Mouse (Mus musculus) forebrain, embryonic 10.5 days (tissue): ENCODE measurements around the gene Mroh2a. TPM values are rescaled to one million over a fixed set of nuclear protein-coding genes. Genes with fewer than 3 reads are reported as not detected.

ENCODE experiments used
- DNase-seq: peaks from one replicate; pipeline ENCODE4 v3.0.0-alpha.2; 2017; ENCODE audit warnings: low spot score; ENCODE audit errors: extremely low spot score
- H3K27ac ChIP-seq: fragments of 300-500 bp; sonication (generic); 2 replicates; pipeline ENCODE4 v1.5.1; 2016; ENCODE audit warnings: mild to moderate bottlenecking
- H3K27me3 ChIP-seq: fragments of 300-500 bp; sonication (generic); 2 replicates; pipeline ENCODE4 v1.6.1; 2016; ENCODE audit warnings: mild to moderate bottlenecking; ENCODE audit not compliant: poor library complexity, severe bottlenecking
- H3K36me3 ChIP-seq: fragments of 300-500 bp; sonication (generic); replicated peaks from 2 replicates; pipeline ENCODE4 v1.6.1; 2016; ENCODE audit warnings: mild to moderate bottlenecking, moderate library complexity
- H3K4me1 ChIP-seq: fragments of 300-500 bp; sonication (generic); 2 replicates; pipeline ENCODE4 v1.6.1; 2016
- H3K4me3 ChIP-seq: fragments of 300-500 bp; sonication (generic); 2 replicates; pipeline ENCODE4 v1.5.1; 2016; ENCODE audit warnings: mild to moderate bottlenecking, moderate library complexity
- H3K9me3 ChIP-seq: fragments of 300-500 bp; sonication (generic); 2 replicates; pipeline ENCODE4 v1.6.1; 2016; ENCODE audit warnings: mild to moderate bottlenecking, moderate library complexity
- WGBS: fragments of 180-500 bp; shearing (Covaris S2); methylation state at CpG from one replicate; pipeline ENCODE4 v1.1.7; 2016; 5-methylcytosine and 5-hydroxymethylcytosine counted together
- polyA plus RNA-seq: library from polyadenylated mRNA; unstranded; fragments of >200 nt; fragmentation: Nextera tagmentation; extraction: Ambion mirVana; gene quantifications from 2 replicates; pipeline ENCODE4 v1.2.1, GENCODE M21; 2016

Gene Mroh2a
- polyA plus RNA-seq, 1 experiment from 2014 or later, result 1.4 TPM

DNA sequence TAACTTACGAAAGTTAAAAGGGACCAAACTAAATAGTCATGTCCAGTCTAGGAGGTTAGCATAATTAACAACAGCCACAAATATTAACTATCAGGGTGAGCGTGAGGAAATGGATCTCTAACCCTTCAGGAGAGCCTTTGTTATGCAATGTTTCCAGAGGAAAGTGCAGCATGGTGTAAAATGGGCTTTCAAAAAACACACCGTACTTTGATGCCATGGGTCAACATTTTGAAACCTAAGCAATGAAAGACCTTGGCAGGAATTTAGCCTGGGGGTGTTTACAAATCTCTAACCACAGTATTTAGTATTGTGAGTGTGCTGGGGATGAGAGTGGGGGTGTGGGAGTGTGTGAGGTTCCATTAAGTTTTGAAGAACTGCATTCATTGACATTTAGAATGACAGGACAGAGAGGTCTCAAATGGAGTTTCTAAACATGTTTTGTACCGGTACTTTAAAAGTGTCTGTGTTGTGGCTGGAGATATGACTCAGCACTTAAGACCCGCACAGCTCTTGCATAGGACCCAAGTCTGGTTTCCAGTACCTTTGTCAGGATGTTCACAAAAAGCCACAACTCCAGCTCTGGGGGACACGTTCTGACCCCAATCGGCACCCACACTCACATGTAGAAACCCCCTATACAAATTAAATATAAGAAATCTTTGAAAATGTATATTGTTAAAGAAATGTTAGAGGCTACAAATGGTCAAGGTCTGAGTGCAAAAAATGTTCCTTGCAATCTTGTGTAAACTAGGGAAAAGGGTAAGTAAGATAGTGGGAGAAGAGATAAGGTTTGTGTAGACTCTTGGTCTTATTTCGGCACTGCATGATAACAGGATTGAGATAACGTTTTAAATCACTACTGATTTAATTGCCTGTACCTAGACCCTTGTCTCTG lies 52.6 kb downstream of the Mroh2a start:
- Histone ChIP-seq H3K4me3 (no peak overlapping the region), H3K9me3 (peaks cover 69% of the 10 kb centered on the region), H3K27me3 (no peaks in the 10 kb centered on the region), H3K4me1 (peaks cover 19% of the 10 kb centered on the region), H3K27ac (no peak overlapping the region), H3K36me3 (peaks cover 19% of the 10 kb centered on the region)
- WGBS, result 71% methylated on average over 9 of the region's 9 CpGs
- DNase-seq, result no peak

DNA sequence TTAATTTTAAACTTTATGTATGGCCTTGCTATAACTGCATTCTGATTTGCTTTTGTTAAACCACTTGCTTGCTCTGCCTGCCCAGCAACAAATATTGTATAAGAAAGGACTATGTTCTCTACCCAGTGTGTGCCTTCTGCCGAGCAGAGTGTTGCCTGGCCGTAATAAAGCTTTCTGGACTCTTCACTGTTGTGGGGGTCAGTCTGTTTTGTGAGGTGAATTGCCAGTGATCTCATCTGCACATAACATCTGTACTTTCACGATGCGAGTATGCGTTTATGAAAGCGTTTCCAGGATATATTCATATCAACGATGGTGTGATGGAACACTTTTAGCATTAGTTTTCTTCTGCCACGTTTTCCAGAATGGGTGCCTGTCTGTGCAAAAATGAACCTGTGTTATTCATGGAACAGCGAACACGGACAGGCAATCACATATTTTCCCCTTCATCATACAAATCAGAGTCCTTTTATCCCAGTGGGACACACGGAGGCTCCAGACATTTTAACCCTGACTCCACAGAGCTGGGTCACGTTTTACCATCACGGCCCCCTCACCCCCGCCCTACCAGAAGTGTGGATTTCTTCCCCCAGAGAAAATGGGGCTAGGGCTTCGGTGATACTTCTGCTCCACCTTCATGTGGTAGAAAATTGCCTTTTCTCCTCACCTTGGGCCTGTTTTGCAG lies 53.4 kb downstream of the Mroh2a start:
- 79% methylated on average over 15 of the region's 15 CpGs for WGBS
- H3K4me1 ChIP-seq, result peaks cover 17% of the 10 kb centered on the region
- no peak overlapping the region for H3K4me3 ChIP-seq
- H3K27me3 ChIP-seq, result no peaks in the 10 kb centered on the region
- DNase-seq, result no peak
- no peak overlapping the region for H3K27ac ChIP-seq
- H3K36me3 ChIP-seq, result peaks cover 11% of the 10 kb centered on the region
- H3K9me3 ChIP-seq, result peaks cover 73% of the 10 kb centered on the region

DNA sequence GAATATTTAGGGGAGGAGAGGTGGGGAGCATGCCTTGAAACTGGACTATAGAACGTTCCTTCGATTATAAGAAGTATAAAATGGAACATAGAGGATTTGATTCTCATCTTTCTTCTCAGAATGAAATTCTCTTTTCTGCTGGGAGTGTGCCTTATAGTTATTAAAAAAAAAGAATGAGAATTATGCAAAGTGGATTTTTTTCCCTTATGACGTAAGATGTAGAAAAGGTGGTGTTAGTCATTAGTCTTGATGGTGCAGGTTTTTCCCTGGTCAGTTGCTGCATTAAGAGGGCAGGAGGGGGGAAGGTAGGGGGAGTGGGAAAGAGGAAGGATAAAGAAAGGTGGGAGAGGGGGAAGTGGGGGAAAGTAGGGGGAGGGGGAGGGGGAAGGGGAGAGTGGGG lies 55.5 kb downstream of the Mroh2a start:
- no peaks in the 10 kb centered on the region for H3K4me1 ChIP-seq
- 60% methylated on average over 3 of the region's 3 CpGs for WGBS
- H3K9me3 ChIP-seq, result peaks cover 88% of the 10 kb centered on the region
- H3K27me3 ChIP-seq, result no peaks in the 10 kb centered on the region
- H3K36me3 ChIP-seq, result no peaks in the 10 kb centered on the region
- DNase-seq, result no peak
- no peak overlapping the region for H3K4me3 ChIP-seq
- H3K27ac ChIP-seq, result no peak overlapping the region

DNA sequence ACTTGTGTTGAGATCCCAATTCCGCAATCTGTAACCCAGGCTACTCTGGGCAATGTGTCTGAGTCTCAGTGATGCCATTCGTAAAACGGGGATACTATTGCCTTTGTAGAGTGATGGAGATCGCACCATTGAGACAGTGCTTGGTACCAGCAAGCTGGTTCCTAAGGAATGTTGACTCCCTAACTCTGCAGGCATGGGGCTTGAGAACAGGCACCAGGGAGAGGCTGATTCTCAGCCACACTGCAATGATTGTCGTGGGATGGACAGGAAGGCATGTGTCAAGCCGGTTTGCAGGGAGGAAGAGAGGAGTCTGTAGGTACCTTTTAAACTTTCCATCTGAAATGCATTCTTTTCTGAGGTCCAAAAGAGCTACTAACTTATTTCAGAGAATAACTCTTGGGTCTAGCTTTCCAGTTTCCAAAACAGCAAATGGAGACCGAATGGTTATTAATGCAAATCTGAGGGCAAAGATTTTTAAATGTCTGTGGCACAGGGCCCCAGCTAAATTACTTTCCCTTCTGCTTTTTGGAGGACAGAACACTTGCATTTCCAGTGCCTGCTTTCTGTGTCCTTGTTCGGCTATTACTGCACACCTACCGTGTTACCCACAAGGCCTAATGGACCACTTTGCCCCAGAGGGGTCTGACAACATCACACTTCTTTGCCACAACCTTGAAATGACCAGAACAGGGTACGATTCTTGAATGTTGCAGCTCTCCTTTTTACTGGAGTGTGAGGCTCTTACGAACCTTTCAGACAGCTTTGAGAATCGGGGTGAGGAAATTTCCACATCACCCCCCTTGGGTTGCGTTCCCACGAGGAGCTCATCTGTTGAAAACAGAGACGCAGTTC lies 56.8 kb downstream of the Mroh2a start:
- H3K36me3 ChIP-seq, result no peaks in the 10 kb centered on the region
- no peak overlapping the region for H3K27ac ChIP-seq
- no peaks in the 10 kb centered on the region for H3K4me1 ChIP-seq
- no peak overlapping the region for H3K4me3 ChIP-seq
- WGBS, result 81% methylated on average over 15 of the region's 15 CpGs
- H3K27me3 ChIP-seq, result no peaks in the 10 kb centered on the region
- H3K9me3 ChIP-seq, result peaks cover 91% of the 10 kb centered on the region
- no peak for DNase-seq

DNA sequence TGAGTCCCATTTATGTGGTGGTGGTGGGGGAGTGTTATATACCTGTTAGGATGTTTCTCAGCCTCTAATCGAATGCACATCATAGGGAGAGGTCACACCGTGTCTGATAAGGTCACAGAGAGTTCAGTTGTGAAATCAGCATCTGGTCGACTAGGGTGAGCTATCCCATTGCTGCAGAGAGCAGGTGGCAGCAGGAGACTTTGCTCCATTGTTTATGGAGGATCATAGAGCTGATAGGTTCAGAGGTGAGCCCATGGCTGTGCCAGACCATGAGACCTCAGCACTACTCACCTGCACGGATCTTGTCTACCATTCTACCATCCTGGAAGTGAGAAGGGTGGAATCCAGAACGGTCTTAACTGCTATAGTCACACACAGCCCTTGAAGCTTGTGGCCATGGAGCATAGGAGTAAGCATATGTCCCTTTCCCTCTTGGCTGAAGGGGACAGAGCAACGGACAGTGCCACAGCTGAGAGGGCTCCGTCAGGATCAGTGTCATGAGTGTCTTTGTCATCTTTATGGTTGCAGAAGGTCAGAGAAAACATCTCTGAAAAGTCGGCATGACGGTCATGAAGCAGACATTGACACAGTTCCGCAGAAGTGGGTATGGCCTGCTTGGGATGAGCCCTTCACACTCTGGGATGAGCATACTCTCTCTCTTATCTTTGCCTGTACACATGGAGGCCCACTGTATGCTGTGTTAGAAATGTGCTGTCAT lies 57.6 kb downstream of the Mroh2a start:
- H3K9me3 ChIP-seq, result peaks cover 93% of the 10 kb centered on the region
- WGBS, result 65% methylated on average over 10 of the region's 10 CpGs
- no peak overlapping the region for H3K4me3 ChIP-seq
- DNase-seq, result no peak
- H3K4me1 ChIP-seq, result no peaks in the 10 kb centered on the region
- no peaks in the 10 kb centered on the region for H3K36me3 ChIP-seq
- no peaks in the 10 kb centered on the region for H3K27me3 ChIP-seq
- no peak overlapping the region for H3K27ac ChIP-seq

DNA sequence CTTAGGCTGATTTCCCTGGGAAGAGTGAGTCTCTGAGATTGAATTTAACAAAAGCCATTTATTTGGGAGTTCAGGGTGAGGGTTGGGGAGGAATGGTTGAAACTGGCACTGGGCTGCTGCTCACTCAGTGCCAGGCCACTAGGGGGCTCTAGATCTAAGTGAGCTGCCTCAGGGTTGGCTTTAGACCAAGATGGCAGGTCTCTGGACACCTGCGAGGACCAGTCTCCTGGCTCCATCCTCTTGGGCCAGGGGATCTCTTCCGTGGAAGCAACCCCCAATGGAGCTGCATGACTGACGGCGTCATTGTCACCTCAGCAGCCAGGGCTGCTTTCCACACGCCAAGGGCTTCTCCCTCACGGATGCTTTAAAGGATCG lies 58.1 kb downstream of the Mroh2a start:
- H3K27me3 ChIP-seq, result no peaks in the 10 kb centered on the region
- H3K4me1 ChIP-seq, result no peaks in the 10 kb centered on the region
- H3K36me3 ChIP-seq, result no peaks in the 10 kb centered on the region
- 65% methylated on average over 7 of the region's 7 CpGs for WGBS
- peaks cover 94% of the 10 kb centered on the region for H3K9me3 ChIP-seq
- H3K4me3 ChIP-seq, result no peak overlapping the region
- H3K27ac ChIP-seq, result no peak overlapping the region
- DNase-seq, result no peak

DNA sequence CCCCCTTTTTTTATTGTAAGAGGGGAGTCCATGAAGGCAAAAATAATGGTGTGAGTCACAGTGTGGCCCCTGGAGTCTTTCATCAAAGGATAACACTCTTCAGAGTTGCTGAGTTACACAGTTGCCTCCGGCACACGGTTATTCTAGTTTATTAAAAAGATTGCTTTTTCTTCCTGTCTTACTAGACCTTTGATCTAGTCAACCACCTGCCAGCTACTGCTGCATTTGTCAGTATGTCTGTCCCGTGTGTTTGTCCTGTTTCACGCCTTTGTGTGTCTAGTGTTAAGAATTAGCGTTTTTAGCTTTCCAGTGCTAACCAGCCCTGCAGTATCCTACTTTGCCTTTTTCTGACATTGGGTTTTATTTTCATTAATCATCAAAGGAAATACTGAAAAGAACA lies 58.9 kb downstream of the Mroh2a start:
- Histone ChIP-seq H3K4me3 (no peak overlapping the region), H3K27ac (no peak overlapping the region), H3K36me3 (no peaks in the 10 kb centered on the region), H3K9me3 (peaks cover 94% of the 10 kb centered on the region), H3K27me3 (no peaks in the 10 kb centered on the region), H3K4me1 (no peaks in the 10 kb centered on the region)
- DNase-seq, result no peak
- WGBS, result 69% methylated on average over 5 of the region's 5 CpGs

DNA sequence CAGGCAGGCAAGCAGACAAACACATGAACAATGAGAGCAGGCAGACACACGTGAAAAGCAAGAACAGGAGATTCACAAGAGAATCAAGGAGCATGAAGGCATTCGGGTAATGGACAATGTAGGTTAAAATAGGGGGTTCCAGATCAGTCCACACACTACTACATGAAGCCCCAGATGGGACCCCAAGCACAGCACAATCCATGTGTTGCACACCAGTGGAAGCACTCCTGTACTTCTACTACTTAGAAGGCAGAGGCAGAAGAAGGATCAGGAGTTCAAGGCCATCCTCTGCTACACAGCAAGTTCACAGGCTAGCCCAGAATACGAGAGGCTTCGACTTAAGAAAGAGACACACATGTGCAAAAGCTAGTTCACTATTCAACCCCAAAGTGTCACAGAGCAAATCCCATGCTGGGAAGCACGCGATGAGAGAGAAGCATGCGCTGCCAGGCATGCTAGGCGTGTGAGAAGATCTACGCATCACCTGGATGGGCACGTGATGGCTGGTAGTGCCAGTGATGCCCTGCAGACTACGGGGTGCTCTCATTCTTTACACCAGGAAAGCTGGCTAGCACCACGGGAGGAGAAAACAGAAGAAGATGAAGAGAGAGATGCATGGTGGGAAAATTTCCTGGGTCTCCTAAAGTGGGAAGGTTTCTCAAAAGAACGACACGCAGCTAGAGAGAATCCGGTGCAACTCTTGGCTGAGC lies 59.5 kb downstream of the Mroh2a start:
- Histone ChIP-seq H3K4me1 (no peaks in the 10 kb centered on the region), H3K27ac (no peak overlapping the region), H3K4me3 (no peak overlapping the region), H3K27me3 (no peaks in the 10 kb centered on the region), H3K9me3 (peaks cover 98% of the 10 kb centered on the region), H3K36me3 (no peaks in the 10 kb centered on the region)
- 83% methylated on average over 15 of the region's 15 CpGs for WGBS
- no peak for DNase-seq

DNA sequence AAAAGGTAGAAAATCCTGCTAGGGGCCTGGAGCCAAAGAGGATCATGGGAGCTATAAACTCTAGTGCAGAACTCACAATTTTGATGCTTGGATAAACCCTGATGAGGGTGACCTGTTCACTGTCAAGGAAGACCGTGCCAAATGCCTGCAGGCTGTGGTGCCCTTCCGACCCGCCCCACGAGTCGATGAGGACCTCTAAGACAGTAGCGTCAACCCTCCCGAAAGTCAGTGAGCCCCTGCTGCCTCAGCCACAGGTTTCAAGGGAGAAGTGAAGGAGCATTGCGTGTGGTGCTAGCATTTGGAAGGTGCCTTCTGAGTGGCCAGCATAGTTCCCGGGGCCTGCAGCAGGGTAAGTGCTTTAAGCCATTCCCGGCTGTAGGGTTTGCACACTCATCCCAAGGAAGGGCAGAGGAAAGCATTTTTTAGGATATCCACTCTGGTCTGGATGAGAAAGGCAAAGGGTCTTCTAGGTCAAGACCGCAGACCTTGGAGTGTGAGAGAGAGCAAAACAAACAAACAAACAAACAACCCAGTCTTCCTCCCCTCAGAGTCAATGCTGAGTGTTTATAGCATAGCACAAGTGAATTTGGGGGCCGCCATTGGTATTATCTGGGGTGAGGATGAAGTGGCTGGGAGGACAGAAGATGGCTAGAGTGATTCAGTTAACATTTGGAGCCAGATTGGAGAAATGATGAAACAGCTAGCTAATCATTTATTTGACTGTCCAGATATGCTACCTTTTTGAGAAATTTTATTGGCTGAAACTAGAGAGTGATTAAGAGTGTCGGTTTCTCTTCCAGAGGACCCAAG lies 60.3 kb downstream of the Mroh2a start:
- Histone ChIP-seq H3K36me3 (no peaks in the 10 kb centered on the region), H3K4me3 (no peak overlapping the region), H3K9me3 (peaks cover 99% of the 10 kb centered on the region), H3K27ac (no peak overlapping the region), H3K4me1 (no peaks in the 10 kb centered on the region), H3K27me3 (no peaks in the 10 kb centered on the region)
- DNase-seq, result no peak
- WGBS, result 76% methylated on average over 13 of the region's 13 CpGs

DNA sequence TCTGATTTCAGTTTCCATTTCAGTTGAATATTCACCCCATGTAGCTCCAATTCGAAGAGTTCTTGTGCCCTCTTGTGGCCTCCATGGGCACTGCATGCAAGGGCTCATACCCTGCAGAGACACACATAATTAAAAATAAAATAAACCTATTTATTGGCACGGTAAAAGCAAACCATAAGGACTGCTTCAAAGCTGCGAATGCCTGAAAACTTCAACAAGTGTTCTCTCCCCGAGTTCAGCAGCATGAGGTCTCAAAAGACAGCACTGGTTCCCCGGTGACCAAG lies 60.9 kb downstream of the Mroh2a start:
- Histone ChIP-seq H3K9me3 (peaks cover 97% of the 10 kb centered on the region), H3K27me3 (no peaks in the 10 kb centered on the region), H3K36me3 (no peaks in the 10 kb centered on the region), H3K4me1 (no peaks in the 10 kb centered on the region), H3K4me3 (no peak overlapping the region), H3K27ac (no peak overlapping the region)
- DNase-seq, result peak; percentile 75
- WGBS, result 41% methylated on average over 5 of the region's 5 CpGs

DNA sequence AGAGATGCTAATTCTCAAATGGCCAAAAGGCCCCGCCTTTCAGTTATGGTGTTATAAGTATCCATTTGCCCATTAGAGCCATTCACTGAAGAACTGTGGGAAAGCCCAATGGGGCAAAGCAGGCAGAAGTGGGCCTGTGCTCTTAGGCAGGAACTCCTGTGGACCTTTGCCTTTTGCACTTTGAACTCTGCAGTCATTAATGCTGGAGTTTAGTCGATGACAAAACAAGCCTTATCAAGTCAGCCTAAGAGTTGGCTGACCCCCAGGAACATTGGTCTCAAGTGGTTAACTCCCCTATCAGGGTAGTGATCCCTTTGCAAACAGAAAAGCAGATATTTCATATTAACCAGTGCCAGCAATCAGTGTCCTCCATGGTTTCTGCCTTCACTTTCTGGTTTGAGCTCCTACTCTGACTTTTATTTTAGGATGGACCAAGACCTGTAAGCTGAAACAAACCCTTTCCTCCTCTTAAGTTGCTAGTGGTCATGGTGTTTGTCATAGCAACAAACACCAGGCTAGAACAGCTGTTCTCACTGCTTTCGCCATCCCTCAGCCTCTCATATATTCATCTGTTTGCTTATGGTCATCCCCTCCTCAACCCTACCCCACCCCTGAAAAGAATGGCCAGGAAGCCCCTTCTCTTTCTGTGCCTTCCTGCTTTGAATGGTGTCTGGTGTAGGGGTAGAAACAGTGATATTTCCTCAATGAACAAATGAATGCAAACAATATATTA lies 61.4 kb downstream of the Mroh2a start:
- no peaks in the 10 kb centered on the region for H3K4me1 ChIP-seq
- H3K9me3 ChIP-seq, result peaks cover 91% of the 10 kb centered on the region
- no peak overlapping the region for H3K4me3 ChIP-seq
- no peak overlapping the region for H3K27ac ChIP-seq
- WGBS, result 41% methylated on average over 3 of the region's 3 CpGs
- H3K27me3 ChIP-seq, result no peaks in the 10 kb centered on the region
- no peak for DNase-seq
- H3K36me3 ChIP-seq, result no peaks in the 10 kb centered on the region
